Mouse (Mus musculus) kidney, embryonic 15.5 days (tissue): Measurements from ENCODE around the gene Psmf1. TPM values are rescaled to one million over a fixed set of nuclear protein-coding genes. Genes with fewer than 3 reads are reported as not detected.

Source experiments
- ATAC-seq: fragments of 200-750 bp; cut with Nextera tagmentation; replicated peaks from 2 replicates; pipeline ENCODE4 v1.8.0; 2017; ENCODE audit warnings: moderate TSS enrichment; ENCODE audit not compliant: low FRiP score
- H3K27ac ChIP-seq: fragments of 300-500 bp; sonication (generic); 2 replicates; pipeline ENCODE4 v1.5.1; 2015; ENCODE audit warnings: mild to moderate bottlenecking, inconsistent platforms
- H3K27me3 ChIP-seq: fragments of 300-500 bp; sonication (generic); 2 replicates; pipeline ENCODE4 v1.6.1; 2015; ENCODE audit warnings: inconsistent platforms
- H3K36me3 ChIP-seq: fragments of 300-500 bp; sonication (generic); 2 replicates; pipeline ENCODE4 v1.6.1; 2015; ENCODE audit warnings: inconsistent platforms
- H3K4me1 ChIP-seq: fragments of 300-500 bp; sonication (generic); 2 replicates; pipeline ENCODE4 v1.6.1; 2015; ENCODE audit warnings: inconsistent platforms
- H3K4me2 ChIP-seq: fragments of 300-500 bp; sonication (generic); 2 replicates; pipeline ENCODE4 v1.6.1; 2015; ENCODE audit warnings: moderate library complexity, mild to moderate bottlenecking, inconsistent platforms
- H3K4me3 ChIP-seq: fragments of 300-500 bp; sonication (generic); replicated peaks from 2 replicates; pipeline ENCODE4 v1.5.1; 2015; ENCODE audit warnings: mild to moderate bottlenecking, inconsistent platforms
- H3K9ac ChIP-seq: fragments of 300-500 bp; sonication (generic); 2 replicates; pipeline ENCODE4 v1.6.1; 2015; ENCODE audit warnings: mild to moderate bottlenecking, inconsistent platforms
- H3K9me3 ChIP-seq: fragments of 300-500 bp; sonication (generic); replicated peaks from 2 replicates; pipeline ENCODE4 v1.6.1; 2016; ENCODE audit warnings: inconsistent platforms
- WGBS: fragments of 180-500 bp; shearing (Covaris S2); methylation state at CpG from one replicate; pipeline ENCODE4 v1.1.7; 2015; ENCODE audit warnings: mixed read lengths; 5-methylcytosine and 5-hydroxymethylcytosine counted together
- polyA plus RNA-seq: library from polyadenylated mRNA; unstranded; fragments of >200 nt; fragmentation: Nextera tagmentation; extraction: Ambion mirVana; gene quantifications from 2 replicates; pipeline ENCODE4 v1.2.1, GENCODE M21; 2015

The Psmf1 gene
- polyA plus RNA-seq, 1 experiment from 2014 or later = 43.0 TPM

DNA sequence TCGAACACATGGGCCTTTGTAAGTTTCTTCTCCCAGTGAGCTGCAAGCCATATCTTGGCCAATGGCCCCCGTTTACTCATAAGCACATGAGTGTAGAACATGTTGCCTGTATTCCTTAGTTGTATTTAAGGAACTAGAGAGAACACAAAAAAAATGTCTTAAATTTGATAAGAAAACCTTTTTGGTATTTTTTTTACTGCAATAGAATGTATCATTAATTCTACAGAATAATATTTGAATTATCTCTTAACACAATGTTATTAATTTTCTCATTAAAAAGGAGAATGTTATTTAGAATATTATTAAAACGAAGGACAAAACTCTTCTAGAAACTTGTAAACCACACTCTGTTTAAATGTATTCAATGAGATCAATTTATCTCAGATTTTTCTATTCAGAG, 75.6 kb downstream of the Psmf1 start, which contains the start of gene Rad21l:
Gene Rad21l, minus strand, starts transcription at position 101 of the 400 bp plus-strand sequence.
- Histone ChIP-seq H3K9ac (no peak within 1 kb of the TSS), H3K4me1 (no peaks in the 10 kb centered on the region; the same call in 1 of the 2 replicates), H3K9me3 (no peaks in the 10 kb centered on the region), H3K4me2 (no peak within 1 kb of the TSS), H3K4me3 (no peak within 1 kb of the TSS), H3K27ac (no peak within 1 kb of the TSS), H3K36me3 (no peaks in the 10 kb centered on the region), H3K27me3 (peaks cover 29% of the 10 kb centered on the region)
- no peak for ATAC-seq
- WGBS = 72% methylated on average over 3 of the region's 3 CpGs

Other genes starting within 250 kb of the Psmf1 start
- gene Fkbp1a, start 201.7 kb downstream of the Psmf1 start, polyA plus RNA-seq = 707 and 718 TPM in 2 replicates
- 1.4 and 2.2 TPM in 2 replicates for gene Sdcbp2, start 171.6 kb downstream of the Psmf1 start, polyA plus RNA-seq
- gene Snph, start 111.6 kb downstream of the Psmf1 start, polyA plus RNA-seq = 0.59 and 0.95 TPM in 2 replicates
- not detected in 2 replicates for gene Rad21l, start 75.7 kb downstream of the Psmf1 start, polyA plus RNA-seq
- 0.95 and 1.5 TPM in 2 replicates for gene Tmem74b, start 42.2 kb downstream of the Psmf1 start, polyA plus RNA-seq
- 0.06 TPM in 1 of 2 replicates, not detected in the other for gene Rspo4, start 98.7 kb upstream of the Psmf1 start, polyA plus RNA-seq
- 2.1 and 2.7 TPM in 2 replicates for gene Angpt4, start 167.0 kb upstream of the Psmf1 start, polyA plus RNA-seq
- gene Fam110a, start 236.0 kb upstream of the Psmf1 start, polyA plus RNA-seq = 29.1 and 29.2 TPM in 2 replicates